Mouse (Mus musculus): Measurements from ENCODE around the gene Gpr50.

Gene Gpr50

GRCm38 (mm10) chrX:71663374-71663773 is at the start of gene Gpr50:
Gene Gpr50 (plus strand): TSS chrX:71663667.
- DNase-seq (ENCODE audit: extremely low read depth, low read depth, low spot score): no peak

- DNase-seq (ENCODE audit: extremely low read depth, low read depth, low spot score): no peak
Measured at GRCm38 (mm10) chrX:71622286-71622685, 41.2 kb upstream of the Gpr50 start.

- no peak for DNase-seq (ENCODE audit: extremely low read depth, low read depth, low spot score)
Measured at GRCm38 (mm10) chrX:71623843-71624242, 39.6 kb upstream of the Gpr50 start.

- no peak for DNase-seq (ENCODE audit: extremely low read depth, low read depth, low spot score)
Measured at GRCm38 (mm10) chrX:71628306-71628705, 35.2 kb upstream of the Gpr50 start.

- DNase-seq (ENCODE audit: extremely low read depth, low read depth, low spot score): peak; percentile 19
Measured at GRCm38 (mm10) chrX:71630709-71631108, 32.8 kb upstream of the Gpr50 start.

GRCm38 (mm10) chrX:71631130-71631529 is 32.3 kb upstream of the Gpr50 start:
- DNase-seq (ENCODE audit: extremely low read depth, low read depth, low spot score): no peak

- DNase-seq (ENCODE audit: extremely low read depth, low read depth, low spot score): no peak
Measured at GRCm38 (mm10) chrX:71647958-71648357, 15.5 kb upstream of the Gpr50 start.

- DNase-seq (ENCODE audit: extremely low read depth, low read depth, low spot score): no peak
Measured at GRCm38 (mm10) chrX:71648434-71648833, 15.0 kb upstream of the Gpr50 start.

- DNase-seq (ENCODE audit: extremely low read depth, low read depth, low spot score): peak; percentile 46
Measured at GRCm38 (mm10) chrX:71648848-71649454, 14.5 kb upstream of the Gpr50 start.

GRCm38 (mm10) chrX:71649993-71650392 is 13.5 kb upstream of the Gpr50 start:
- DNase-seq (ENCODE audit: extremely low read depth, low read depth, low spot score): no peak

- DNase-seq (ENCODE audit: extremely low read depth, low read depth, low spot score): no peak
Measured at GRCm38 (mm10) chrX:71661794-71662193, 1.7 kb upstream of the Gpr50 start.

- no peak for DNase-seq (ENCODE audit: extremely low read depth, low read depth, low spot score)
Measured at GRCm38 (mm10) chrX:71663871-71664687, 612 bp downstream of the Gpr50 start.

- DNase-seq (ENCODE audit: extremely low read depth, low read depth, low spot score): no peak
Measured at GRCm38 (mm10) chrX:71664688-71665026, 1.2 kb downstream of the Gpr50 start.

GRCm38 (mm10) chrX:71670254-71670653 is 6.8 kb downstream of the Gpr50 start:
- DNase-seq (ENCODE audit: extremely low read depth, low read depth, low spot score): no peak

GRCm38 (mm10) chrX:71700817-71701469 is 37.5 kb downstream of the Gpr50 start:
- DNase-seq (ENCODE audit: extremely low read depth, low read depth, low spot score): no peak
